8 mouse cellular contexts compared by ENCODE assay signal in genomic region chr11:3289803-3290639, GRCm38 (mm10). TPM values are rescaled to one million over a fixed set of nuclear protein-coding genes. Genes with fewer than 3 reads are reported as not detected.
DNase-seq lines count a peak whose midpoint lies in the region; ATAC-seq lines count a peak whose summit lies in the region.

No protein-coding gene starts in this region.

- peak; percentile 54 for ATAC-seq in forebrain, embryonic 16.5 days

- peak overlapping the region; percentile 100 for H3K27ac ChIP-seq in forebrain, embryonic 16.5 days (ENCODE audit: low read length)
- H3K27ac ChIP-seq in hindbrain, embryonic 10.5 days: peak overlapping the region; percentile 100

- H3K9ac ChIP-seq in forebrain, embryonic 16.5 days (replicated peaks; ENCODE audit: low read depth, low read length): peak overlapping the region; percentile 99

- peak overlapping the region; percentile 100 for H3K4me2 ChIP-seq in forebrain, embryonic 16.5 days (ENCODE audit: low read length)

- DNase-seq in MN1 (ENCODE audit: low spot score): peak; percentile 88
- peak; percentile 89 for DNase-seq in cerebellum, adult 11-12 months
- peak; percentile 87 for DNase-seq in hindbrain, embryonic 10.5 days (ENCODE audit: low spot score)
- DNase-seq in layer of hippocampus, postnatal 14 days (ENCODE audit: low spot score in 2 of 2): peak; percentile 88 to 95
- peak; percentile 84 for DNase-seq in lung, postnatal 14 days
- DNase-seq in ovary, postnatal 36 days (ENCODE audit: low spot score): peak; percentile 86
- DNase-seq in thymus, postnatal 14 days: peak; percentile 92

- peak overlapping the region; percentile 90 for H3K4me3 ChIP-seq in forebrain, embryonic 16.5 days (replicated peaks; ENCODE audit: low read length)
- H3K4me3 ChIP-seq in hindbrain, embryonic 10.5 days: peak overlapping the region; percentile 95

- H3K27me3 ChIP-seq in forebrain, embryonic 16.5 days (replicated peaks; ENCODE audit: control insufficient read depth, insufficient read depth, low read length): no peaks in the 10 kb centered on the region
- H3K27me3 ChIP-seq in hindbrain, embryonic 10.5 days (ENCODE audit: insufficient read depth, poor library complexity, severe bottlenecking): no peaks in the 10 kb centered on the region

- no peaks in the 10 kb centered on the region for H3K9me3 ChIP-seq in forebrain, embryonic 16.5 days (ENCODE audit: control insufficient read depth, low read length)
- H3K9me3 ChIP-seq in hindbrain, embryonic 10.5 days: 0 out of 2 replicates have a peak, but pooled peaks cover 3% of the 10 kb centered on the region

- no peaks in the 10 kb centered on the region for H3K36me3 ChIP-seq in forebrain, embryonic 16.5 days (ENCODE audit: control insufficient read depth, insufficient read depth)
- peaks cover 39% of the 10 kb centered on the region for H3K36me3 ChIP-seq in hindbrain, embryonic 10.5 days

- WGBS in forebrain, embryonic 16.5 days: under 1% methylated on average over 73 of the region's 92 CpGs
- WGBS in hindbrain, embryonic 10.5 days: under 1% methylated on average over 91 of the region's 92 CpGs

- H3K4me1 ChIP-seq in forebrain, embryonic 16.5 days (replicated peaks; ENCODE audit: control insufficient read depth, insufficient read depth, low read length): peaks cover 38% of the 10 kb centered on the region
- H3K4me1 ChIP-seq in hindbrain, embryonic 10.5 days (replicated peaks): peaks cover 46% of the 10 kb centered on the region

RNA-seq across cellular contexts. Expression of gene Patz1, which starts 1.3 kb away (rescaled TPM):
- 56.6 and 58.2 TPM in 2 replicates for polyA plus RNA-seq in forebrain, embryonic 16.5 days (2015; fragmentation: Nextera tagmentation; extraction: Ambion mirVana)
- polyA plus RNA-seq in hindbrain, embryonic 10.5 days (2016; fragmentation: Nextera tagmentation; extraction: Ambion mirVana): 106 and 116 TPM in 2 replicates
- 10 to 100 TPM; 50.3 to 50.4 TPM for total RNA-seq in layer of hippocampus, postnatal 14 days (2021)

RNA-seq across cellular contexts. Expression of gene Drg1, which starts 23.8 kb away (rescaled TPM):
- polyA plus RNA-seq in forebrain, embryonic 16.5 days (2015; fragmentation: Nextera tagmentation; extraction: Ambion mirVana): 252 and 276 TPM in 2 replicates
- 317 and 322 TPM in 2 replicates for polyA plus RNA-seq in hindbrain, embryonic 10.5 days (2016; fragmentation: Nextera tagmentation; extraction: Ambion mirVana)
- 100 to 1,000 TPM in 1 of 2 experiments, 10 to 100 TPM in 1; 89.8 to 103 TPM for total RNA-seq in layer of hippocampus, postnatal 14 days (2021)

RNA-seq across cellular contexts. Expression of gene Pik3ip1, which starts 40.2 kb away (rescaled TPM):
- 36.1 and 41.8 TPM in 2 replicates for polyA plus RNA-seq in forebrain, embryonic 16.5 days (2015; fragmentation: Nextera tagmentation; extraction: Ambion mirVana)
- 9.3 and 9.4 TPM in 2 replicates for polyA plus RNA-seq in hindbrain, embryonic 10.5 days (2016; fragmentation: Nextera tagmentation; extraction: Ambion mirVana)
- total RNA-seq in layer of hippocampus, postnatal 14 days (2021): 10 to 100 TPM; 29.5 to 35.1 TPM

Comparison
In these comparisons a context has a peak if more than half of its experiments do, and no peak if none do; other contexts are left out.
1. Peak in every context shown above with its lines: DNase-seq, ATAC-seq, H3K4me3 ChIP-seq and H3K27ac ChIP-seq.